Mouse (Mus musculus) liver, embryonic 14.5 days (tissue): ENCODE data around the gene Adam15.

Source experiments
- CTCF ChIP-seq: IDR thresholded peaks from 2 replicates; pipeline ENCODE4 v1.5.1; 2016; ENCODE audit warnings: antibody characterized with exemption, low read depth, control low read depth
- EP300 ChIP-seq: IDR thresholded peaks from 2 replicates; pipeline ENCODE4 v1.6.1; 2016; ENCODE audit warnings: antibody characterized with exemption, low read depth

DNA sequence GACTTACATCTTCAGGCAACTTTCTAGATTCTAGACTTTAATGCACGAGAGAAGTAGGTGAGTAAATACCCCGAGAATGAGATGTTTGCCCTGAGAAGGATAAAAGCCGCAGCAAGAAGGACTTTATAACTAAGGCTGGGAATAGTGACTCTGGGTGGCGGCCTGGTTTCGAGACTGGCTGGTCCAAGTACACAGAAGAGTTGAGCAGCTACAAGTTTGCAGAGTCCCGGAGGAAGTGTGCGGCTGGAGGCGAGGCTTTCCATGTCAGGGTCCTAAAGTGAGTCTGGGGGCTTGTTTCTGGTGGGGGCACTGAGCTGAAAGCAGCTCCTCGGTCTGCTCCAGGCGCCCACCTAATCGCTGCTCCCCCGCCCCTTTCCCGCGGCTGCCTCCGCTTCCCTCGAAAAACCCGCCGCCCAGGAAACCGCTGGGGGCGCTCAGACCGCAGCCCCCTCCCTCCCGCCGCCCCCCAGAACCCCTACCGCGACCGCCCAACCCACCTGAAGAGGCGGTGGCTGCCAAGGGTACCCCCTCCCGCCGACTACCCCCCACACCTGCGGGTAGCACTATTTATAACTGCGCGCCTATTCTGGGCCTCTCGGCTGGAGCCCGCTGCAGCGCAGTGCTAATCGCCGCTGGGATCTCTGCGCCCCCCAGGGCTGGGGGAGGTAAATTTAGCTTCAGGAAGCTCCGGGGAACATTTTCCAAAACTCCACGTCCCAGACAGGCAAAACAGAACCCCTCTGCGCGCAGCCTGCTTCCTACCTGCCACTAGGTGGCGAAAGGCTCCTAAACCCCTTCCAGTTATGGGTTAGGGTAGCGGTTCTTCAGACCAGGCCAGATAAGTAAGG, 46.2 kb upstream of the Adam15 start:
- TF ChIP-seq CTCF (peak; percentile 94), EP300 (no peak)
